Mouse (Mus musculus) regulatory T cell (primary cell): ENCODE measurements around the gene Nf2.

ENCODE experiments used
- in situ Hi-C: fragments of 300-600 bp; cut with MboI, MseI; formaldehyde crosslinking; loops from one replicate; pipeline ENCODE4 v1.15.1; 2025; ENCODE audit warnings: high pct_unique_total_duplicates

Gene Nf2

DNA sequence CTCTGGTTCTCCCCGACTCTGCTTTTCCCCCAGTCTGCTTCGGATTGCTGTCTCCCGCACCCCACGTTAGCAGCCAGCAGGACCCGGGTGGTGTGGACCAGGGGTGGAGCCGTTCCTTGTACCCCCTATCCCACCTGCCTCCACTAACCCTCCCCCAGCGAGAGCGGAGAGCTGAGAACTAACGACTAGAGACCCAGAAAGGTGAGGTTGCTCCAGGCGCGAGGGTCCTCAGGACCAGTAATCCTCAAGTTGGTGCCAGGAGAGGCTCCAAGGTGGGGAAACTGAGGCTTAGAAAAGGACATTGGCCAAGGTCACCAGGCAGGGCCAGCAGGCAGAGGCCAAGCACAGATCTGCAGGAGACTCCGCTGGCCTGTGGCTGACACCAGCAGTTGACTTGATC lies 102.1 kb downstream of the Nf2 start:
- in situ Hi-C loops: no loop called here

DNA sequence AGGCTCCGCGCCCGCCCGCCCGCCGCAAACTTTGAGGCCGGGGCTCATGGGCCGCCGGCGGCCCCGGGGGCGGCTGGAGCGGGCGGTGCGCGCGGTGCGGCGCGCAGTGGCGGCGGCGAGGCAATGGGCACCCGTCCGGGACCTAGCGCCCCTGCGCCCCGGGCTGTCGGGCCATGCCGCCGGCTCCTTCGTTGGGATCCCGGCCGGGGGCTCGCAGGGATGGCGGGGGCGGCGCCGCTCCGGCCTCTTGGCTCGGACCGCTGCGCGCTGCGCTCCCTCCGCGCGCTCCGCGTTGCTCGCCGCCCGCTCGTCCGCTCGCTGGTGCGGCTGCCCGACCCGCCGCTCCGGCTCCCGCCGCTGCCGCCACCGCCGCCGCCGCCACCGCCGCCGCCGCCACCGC lies 102.6 kb downstream of the Nf2 start, which contains the start of gene Cabp7:
Gene Cabp7 (minus strand): TSS at position 46 of the 400 bp plus-strand sequence.
- in situ Hi-C loops: no loop called here

DNA sequence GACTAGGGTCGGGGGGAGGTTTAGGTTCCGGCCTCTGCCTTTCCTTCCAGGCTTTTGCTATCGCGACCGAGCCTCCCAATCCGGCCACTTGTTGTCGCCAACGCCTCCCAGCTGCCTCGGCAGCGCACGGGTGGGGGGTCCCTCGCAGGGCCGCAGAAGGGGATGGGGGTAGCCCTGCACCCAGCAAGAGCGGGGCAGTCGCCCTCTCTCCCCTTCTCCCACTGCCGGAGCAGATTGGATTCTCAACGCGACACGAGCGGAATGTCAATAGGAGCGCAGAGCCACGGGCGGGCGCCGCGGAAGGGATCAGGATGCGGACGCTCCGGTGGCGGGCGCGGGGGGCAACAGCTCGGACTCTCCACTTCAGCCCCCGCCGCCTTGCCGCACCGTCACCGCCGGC lies 103.4 kb downstream of the Nf2 start:
- in situ Hi-C loops: no loop called here

DNA sequence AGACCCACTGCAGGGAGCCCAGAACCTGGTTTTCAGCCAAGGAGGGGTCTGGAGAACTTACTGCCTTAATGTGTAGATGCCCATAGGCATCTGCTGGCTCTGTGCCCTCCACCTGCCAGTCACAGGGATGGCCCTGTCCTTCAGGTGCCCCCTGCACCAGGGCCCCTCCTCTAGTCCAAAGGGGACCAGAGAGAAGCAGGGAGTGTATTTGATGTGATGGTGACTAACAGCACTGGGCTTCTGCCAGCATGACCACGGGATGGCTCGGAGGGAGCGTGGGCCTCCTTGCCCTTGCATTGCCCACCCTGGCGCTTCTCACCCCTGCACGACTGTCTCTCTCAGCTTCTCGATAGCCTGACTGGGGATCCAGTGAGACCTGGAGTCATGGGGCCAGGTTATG lies 104.6 kb downstream of the Nf2 start:
- in situ Hi-C loops: no loop called here

DNA sequence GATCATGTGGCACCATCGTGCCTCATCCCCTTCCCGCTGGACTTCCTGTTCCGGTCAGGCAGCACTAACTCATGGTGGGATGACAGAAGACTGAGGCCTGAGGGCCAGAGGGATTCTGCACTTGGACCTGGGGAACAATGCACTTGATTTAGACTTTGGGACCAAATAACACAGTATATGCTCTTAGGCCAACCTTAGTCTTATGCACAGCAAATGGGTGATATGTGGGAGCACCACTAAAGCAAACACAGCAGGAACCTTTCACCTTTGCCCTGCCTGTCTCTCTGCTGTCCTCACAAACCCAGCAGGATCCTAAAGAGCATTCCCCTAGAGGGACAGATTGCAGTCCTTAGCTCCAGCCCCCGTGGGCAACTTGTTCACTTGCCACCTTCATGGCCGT lies 108.6 kb downstream of the Nf2 start:
- in situ Hi-C loops: no loop called here

DNA sequence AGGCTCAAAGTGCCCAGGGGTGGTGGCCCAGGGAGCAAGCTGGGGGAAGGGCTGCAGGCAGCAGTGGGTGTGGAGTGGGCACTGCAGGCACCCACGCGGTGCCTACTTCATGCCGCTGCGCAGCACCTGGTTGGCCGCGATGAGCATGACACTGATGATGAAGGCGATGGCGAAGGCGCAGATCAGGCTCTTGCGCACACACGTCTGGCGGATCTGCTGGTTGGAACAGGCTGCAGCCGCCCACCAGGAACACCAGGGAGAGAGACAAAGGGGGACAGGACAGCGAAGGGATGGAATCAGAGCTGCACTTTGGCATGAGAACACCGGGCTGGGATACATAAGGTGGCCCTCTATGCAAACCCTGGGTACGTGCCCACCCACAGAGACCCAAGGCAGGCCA lies 110.6 kb downstream of the Nf2 start:
- in situ Hi-C loops: no loop called here

DNA sequence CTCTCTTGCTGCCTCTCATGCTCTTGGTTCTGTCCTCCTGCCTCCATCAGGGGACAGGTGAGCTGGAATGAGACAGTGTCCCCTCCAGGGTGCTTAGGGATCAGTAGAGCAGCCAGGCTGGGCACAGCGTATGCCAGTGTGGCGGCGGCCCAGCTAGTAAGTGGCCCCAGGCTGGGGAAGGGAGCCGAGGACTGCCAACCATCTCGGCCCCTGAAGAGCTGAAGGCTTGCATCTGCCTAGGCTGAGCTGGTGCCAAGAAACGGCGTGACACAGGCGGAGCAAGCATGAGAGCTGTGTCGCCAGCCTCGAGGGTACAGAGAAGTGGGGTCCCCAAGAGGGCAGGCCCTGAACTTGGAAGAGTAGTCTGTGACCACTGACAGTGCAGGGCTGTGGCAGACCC lies 111.7 kb downstream of the Nf2 start:
- in situ Hi-C loops: no loop called here

DNA sequence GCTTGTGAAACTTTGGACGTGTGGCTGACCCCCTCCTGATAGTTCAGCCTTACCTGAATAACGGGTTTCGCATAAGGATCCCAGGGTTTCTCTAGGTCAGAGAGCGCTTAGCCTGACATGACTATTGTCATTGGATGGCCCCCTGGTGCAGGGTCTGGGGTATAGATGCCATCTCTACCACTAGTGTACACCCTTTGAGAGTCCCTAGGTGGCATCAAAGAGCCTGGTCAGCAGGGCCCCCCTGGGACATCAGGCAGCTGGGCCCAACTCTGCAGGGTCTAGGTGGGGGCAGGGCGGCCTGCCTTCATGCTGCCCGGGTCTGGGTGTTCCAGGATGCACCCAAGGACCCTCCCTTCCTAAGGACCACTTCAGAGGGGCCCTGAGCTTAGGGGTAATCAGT lies 113.0 kb downstream of the Nf2 start:
- in situ Hi-C loops: no loop called here

DNA sequence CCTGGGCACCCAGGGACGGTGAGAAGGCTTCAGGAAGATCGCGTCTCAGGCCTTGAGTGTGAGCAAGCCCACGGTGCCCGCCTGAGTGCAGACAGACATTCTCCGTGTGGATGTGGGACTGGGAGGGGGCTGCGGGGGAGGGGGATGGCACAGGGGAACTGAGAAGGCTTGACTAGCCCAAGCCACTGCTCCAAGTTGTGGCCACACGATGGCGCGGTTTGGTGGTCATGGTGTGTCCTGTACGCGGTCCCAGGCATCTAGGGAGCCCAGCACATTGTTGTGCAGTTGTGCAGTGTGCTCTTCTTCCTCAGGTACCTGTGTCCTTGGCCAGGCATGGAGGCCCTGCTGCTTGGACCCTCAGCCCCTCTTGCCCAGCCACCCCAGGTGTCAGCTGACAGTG lies 115.2 kb downstream of the Nf2 start:
- in situ Hi-C loops: no loop called here

DNA sequence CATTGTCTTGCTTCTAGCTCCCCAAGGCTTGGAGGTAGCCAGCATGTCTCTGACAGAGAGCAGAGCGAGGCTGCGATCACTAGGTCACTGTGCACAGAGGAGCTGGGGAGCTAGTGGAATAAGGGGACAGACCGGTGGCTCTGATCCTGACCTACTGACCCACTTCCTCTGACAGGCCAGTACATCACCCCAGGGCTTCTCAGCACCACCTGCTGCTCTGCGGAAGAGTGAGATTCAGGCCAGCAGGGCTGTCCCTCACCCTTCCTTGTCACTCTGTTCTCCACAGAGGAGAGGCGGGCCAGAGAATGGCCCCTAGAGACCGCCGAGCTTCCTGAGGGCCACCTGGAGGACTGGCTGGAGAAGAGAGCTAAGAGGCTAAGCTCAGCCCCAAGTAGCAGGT lies 117.6 kb downstream of the Nf2 start:
- in situ Hi-C loops: no loop called here

DNA sequence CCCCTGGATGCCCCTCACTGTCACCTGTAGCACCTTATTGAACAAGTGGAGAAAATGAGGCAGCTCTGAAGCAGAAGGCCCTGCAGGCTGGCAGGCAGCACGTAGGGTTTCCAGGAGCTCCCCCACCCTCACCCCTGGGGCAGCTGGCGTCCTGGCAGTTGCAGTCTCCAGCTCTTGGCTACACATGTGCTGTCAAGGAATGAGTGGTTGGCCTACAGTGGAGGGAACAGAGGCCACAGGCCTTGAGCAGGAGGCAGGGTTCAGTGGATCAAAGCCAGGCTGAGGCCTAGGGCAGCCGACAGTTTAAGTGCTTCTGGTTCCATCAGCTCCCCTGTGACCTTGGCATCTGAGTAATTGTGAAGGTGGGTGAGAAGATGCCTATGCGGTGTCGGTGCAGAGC lies 118.4 kb downstream of the Nf2 start:
- in situ Hi-C loops: no loop called here

DNA sequence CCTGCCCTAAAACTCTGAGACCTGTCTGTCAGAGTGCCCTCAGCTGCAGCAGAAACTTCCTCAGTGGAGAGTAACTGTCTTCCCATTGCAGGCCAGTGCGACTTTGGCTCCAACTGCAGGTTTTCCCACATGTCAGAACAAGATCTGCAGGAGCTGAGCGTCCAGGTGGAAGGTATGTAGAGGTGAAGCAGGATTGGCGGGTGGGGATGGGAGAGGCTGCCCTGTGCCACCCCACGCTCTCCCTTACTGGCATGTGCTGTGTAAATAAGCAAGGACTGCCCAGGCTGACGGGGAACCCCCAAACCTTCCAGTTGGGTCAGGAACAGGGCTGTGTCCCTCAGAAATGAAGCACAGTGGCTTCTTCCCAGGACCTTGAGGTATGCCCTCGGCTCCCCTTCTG lies 119.2 kb downstream of the Nf2 start:
- in situ Hi-C loops: no loop called here

DNA sequence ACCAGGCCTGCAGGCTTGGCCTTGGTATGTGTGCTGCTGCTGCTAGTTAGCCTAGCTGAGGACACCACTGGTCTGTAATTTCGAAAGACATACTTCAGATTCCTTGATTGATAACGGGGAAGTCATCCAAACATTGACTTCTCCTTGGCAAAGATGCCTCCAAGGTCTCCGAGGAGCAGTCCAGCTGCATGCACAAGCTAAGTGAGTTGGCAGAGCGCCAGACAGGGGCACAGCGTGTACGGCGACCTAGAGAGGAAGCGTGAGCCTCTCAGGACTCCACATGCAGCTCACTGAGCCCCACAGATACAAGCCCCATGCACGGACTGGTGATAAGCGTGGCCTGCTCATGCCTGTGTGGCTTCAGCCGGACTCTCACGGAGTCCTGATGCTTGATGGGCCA lies 119.7 kb downstream of the Nf2 start:
- in situ Hi-C loops: no loop called here

DNA sequence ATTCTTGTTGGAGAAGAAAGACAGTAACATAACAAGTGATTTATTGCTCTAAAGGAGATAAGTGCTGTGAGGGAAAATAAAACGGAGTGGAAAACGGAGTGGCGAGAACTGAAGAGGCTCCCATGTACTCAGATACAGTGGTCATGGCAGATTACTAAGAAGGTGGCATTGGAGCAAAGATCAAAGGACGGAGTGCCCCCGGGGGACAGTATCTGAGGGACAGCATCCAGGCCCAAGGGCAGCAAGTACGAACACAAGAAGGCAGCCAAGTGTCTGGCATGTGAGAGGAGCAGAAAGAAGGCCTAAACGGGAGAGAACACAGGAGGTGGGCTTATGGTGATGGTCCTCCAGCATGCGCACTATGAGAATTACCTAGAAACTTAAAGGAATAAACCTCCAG lies 127.6 kb downstream of the Nf2 start:
- in situ Hi-C loops: no loop called here

DNA sequence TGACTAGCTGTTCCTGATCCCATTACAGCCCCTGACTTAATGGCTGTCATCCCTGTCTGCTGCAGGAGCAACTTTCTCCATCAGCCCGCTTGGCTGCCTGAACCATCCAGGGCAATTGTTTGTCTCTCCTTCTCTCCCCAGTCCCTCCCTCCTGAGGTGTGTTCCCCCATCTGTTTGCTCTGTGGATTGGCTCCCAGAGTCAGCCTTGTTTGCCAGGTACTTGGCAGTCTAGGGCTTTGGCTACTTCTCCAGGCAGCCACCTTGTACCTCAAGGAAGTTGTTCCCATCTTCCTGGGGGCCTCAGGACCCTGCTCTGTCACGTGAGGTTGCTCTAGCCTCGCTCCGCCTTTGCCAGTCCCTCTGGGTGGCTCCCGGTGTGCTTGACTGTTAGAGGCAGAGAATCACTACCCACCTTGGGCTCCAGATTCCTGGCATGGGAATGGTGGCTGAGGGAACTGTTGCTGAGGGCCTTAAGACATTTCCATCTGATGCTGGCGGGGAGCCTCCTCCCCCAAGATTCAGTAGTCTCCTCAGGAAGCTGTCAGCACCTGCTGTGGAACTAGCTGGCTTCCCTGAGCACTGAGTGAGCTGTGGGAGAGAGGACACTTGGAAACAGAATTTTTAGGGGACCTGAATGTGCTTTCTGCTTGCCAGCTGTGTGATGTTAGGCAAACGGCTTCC lies 128.3 kb downstream of the Nf2 start:
- in situ Hi-C loops: no loop called here

DNA sequence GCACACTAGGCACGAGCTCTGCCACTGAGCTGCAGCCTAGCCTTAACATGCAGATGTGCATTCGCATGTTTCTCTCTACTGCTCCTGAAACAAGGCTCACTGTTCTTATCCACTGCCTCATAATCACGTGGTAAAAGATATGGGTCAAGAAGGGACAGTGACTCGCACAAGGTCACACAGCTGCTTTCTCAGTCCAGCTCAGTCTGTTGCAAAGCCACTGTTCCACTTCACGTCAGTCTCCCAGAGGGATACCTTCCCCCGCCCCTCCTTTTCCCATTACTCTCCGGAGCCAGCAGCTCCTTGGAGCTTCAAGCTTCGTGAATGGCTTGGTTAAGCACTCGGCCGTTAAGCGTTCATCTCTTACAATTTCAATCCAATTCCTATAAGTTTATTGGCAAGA lies 128.9 kb downstream of the Nf2 start:
- in situ Hi-C loops: no loop called here

DNA sequence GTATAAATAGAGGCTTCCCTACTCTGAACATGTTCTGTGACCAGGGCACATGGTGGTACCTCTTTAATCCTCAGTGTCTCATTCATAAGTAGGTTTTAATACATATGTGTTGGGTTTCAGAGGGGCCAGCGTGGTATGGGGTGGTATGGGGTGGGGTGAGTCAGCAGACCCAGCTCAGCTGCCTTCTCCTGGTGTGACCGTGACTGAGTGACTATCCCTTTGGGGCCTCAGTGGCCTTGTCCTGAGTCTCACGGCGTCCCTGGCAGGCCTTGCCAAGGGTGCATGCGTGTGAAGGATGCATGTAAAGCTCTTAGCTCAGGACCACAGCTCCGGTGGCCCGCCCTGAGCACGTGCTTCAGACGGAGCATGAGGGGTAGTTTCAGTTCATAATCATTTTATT lies 129.4 kb downstream of the Nf2 start:
- in situ Hi-C loops: no loop called here

DNA sequence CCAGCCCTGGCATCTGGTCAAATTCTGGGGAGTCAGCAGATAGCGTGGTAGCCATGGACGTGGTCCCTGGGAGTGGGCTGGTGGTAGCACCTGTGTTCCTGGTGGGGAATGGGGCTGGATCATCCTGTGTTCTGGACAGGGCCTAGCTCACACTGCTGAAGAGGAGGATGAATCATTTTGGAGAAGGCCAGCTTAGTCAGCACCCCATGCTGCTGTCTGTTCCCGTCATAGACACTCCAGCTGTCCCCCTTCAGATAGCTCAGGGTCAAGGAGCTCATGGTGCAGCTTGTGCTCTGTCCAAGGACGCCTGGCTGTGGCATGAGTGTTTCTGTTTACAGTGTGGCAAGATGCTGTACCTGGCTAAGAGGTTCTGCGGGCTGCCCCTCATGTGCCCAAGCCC lies 130.8 kb downstream of the Nf2 start:
- in situ Hi-C loops: no loop called here

DNA sequence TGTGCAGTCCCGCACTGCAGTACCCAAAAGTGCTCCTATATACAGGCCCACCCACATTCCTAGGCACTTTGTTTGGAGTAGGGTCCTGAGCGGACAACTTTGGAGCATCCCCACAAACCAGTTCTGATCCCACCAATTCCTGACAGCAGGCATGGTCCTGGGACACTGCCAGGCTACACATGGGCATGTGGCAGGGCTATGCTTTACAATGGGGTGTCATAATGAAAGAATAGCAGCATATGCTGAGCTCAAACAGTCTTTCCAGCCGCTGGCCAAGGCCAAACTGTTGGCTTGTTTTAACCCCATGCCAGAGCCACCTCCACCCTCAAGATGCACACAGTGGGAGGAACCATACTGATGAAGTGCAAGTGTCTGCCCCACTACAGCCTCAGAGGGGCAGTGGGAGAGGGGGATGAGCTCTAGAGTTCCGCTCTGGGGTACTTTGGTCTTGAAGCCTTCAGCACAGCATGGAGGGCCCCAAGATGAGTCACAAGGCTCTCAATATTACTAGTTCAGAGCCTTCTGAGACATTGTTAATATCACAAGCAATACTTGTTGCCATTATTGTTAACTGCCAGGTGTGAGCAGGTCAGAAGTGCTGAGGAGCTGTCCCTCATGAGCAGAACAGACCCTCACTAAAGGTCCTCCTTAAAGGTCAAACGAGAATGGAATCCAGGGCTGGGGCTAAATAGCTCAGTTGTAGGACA lies 132.7 kb downstream of the Nf2 start:
- in situ Hi-C loops: no loop called here
